Mouse (Mus musculus): Measurements from ENCODE around the gene Gm21518.
"Not testable (repeated sequence)": the region's sequence is repeated elsewhere in the genome, so short reads cannot be mapped to it uniquely, and the experiment has no call there.

Gene Gm21518

GRCm38 (mm10) chrY:62190566-62190965 lies at the start of gene Gm21518:
Gene Gm21518, plus strand, starts transcription at chrY:62190866.
- not testable (repeated sequence) for DNase-seq

Measured in cerebellum, postnatal 36 days (tissue).